Mouse (Mus musculus) heart, postnatal 4 days (tissue): ENCODE results near the gene Golga4. TPM values are rescaled to one million over a fixed set of nuclear protein-coding genes. Genes with fewer than 3 reads are reported as not detected.

Experiments
- DNase-seq: peaks from one replicate; pipeline ENCODE4 v3.0.0; 2021
- total RNA-seq, 2 experiments: library from RNA; stranded (reverse); gene quantifications; 2 replicates each; pipeline ENCODE4 v1.2.3; 2021

Golga4 gene
- total RNA-seq, 2 experiments from 2014 or later: 144 to 146 TPM

DNA sequence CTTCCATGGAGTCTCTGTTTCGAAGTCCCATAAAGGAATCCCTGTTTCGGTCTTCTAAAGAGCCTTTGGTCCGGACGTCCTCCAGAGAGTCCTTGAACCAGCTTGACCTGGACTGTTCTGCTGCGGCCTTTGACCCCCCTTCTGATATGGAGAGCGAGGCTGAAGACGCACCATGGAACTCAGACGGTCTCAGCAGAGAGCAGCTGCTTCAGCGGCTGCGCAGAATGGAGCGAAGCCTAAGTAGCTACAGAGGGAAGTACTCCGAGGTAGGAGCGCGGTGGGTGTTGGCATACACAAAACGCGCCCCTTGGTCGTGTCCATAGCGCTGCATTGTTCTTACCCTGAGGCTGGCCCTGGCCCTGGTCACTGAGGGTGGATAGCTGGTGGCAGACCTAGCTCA is 21.0 kb downstream of the Golga4 start:
- no peak for DNase-seq

DNA sequence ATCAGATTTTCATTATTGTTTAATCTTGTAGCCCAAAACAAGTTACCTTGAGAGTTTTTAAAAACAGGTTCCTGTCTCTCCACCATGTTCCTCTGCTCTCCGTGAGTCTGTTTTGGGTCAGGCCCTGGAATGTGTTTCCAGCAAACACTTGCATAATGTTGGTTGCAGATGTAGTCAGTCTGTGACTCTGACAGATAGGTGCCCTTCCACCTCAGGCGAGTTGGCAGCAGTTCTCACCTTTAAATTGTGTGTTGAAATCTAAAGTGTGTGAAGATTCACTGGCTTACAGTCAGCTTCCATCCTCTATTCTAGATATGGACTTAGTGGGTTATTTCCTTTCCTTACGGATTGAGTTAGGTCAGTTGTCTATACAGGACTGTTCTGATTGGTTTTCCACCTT is 23.7 kb downstream of the Golga4 start:
- DNase-seq: no peak

DNA sequence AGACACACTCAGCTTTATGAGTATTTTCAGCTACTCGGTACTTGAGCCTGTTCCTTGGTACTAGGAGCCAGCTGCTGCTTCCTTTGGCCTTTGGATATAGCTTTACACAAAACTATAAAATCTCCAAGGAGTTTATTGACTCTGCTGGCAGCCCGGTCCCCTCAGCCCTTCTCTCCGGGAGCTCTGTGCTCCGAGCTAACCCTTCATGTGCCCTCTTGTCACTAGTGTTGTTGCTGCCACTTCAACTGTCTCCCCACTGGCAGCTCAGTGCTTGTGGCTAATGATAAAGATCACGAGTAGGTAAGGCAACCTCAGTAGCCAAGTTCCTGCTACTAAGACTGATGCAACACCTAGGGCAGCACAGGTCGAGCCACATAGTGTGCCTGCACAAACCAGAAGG is 24.6 kb downstream of the Golga4 start:
- no peak for DNase-seq

DNA sequence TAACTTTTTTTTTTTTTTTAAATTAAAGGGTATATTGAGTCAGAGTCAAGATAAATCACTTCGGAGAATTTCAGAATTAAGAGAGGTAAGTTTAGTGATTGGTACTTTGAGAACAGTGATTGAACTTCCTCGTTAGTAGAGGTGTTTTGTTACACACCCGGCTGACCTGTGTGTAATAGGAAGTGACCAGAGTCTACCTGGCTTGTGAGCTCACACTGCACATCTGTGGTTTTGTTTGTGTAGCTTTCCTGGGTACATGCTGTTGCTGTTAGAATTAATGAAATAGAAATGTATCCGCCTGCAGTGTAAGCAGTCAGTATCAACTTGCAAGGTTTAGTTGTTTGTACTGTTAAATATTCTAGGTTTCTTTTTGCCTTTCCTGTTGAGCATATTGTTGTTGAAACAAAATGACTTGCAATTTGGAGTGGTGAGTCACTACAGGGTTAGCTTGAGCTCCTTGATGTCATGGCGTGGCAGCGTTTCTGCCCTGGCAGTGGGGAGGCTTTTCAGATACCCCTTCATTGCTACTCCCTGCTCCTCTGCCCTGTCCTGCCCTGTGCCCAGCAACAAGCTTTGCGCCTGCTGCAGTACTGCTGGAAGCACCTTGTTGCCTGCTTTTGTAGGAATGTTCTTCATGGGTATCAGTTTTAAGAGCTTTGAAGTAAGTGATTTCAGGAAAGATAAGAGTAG is 26.6 kb downstream of the Golga4 start:
- no peak for DNase-seq

DNA sequence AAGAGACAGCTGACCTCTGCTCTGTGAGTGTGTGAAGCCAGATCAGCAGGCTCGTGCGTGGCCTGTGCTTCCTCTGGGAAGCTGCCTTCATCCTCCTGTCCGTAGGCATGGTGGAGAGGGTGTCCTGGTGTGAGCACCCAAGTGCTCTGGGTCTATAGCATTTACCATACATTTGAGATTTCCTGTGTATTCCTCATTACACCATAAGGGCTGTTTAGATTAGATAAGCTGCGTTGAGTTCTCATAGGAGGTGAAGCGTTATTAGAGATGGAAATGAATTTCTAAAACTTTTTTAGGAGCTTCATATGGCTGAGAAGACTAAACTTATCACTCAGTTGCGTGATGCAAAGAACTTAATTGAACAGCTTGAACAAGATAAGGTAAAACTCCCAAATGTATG is 30.9 kb downstream of the Golga4 start:
- no peak for DNase-seq

DNA sequence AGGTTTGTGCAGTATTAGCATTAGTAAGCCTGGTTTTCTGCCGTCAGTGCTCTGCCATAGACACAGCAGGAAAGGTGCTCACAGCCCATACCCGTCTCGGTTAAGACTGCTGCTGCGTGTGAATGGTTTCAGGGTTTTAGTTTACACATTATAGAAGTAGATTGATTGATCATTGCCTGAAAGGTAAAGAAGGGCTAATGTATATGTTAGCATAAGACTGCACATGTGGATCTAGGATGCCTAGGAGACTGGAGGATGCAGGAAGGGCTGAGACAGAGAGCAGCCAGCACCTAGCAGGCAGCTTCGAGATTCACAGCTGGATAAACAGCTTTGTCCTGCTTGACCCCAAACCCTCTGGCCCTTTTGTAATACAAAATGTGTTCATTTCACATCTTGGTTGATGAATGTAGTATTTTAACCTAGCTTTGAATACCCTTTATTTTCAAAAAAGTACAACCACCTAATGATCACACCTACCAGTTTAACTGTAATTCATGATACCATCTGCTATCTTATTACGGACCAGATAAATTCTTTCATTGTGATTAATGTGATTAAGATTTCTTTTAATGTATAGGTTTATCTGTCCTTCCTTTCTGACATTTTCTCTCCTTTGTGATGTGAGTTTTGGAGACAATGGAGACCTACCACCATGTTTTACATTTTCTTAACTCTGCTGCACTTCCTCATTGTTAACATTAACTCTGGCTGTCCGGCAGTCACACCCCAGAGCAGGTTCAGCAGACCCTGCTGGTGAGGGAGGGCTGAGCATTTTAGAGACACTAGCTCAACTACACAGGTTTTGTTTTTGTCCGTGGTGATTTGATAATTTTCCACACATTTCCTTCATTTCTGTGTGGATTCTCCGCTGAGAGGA is 31.6 kb downstream of the Golga4 start:
- DNase-seq: no peak

DNA sequence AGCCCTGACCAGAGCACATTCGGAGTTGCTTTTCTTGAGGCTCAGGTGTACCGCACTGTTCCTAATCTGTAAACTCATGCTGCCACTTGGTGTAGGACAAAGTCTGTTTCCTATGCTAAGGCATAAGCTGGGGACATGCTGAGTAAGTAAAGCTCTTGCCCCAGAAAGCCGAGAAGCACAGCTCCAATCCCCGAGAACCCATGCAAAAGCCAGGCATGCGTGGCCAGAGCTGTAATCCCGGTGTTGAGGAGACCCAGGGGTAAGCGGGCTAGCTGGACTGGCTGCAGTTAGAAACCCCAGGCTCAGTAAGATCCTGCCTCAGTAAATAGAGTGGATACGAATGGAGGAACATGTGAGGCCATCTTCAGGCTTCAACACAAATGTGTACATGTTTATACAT is 35.8 kb downstream of the Golga4 start:
- no peak for DNase-seq

DNA sequence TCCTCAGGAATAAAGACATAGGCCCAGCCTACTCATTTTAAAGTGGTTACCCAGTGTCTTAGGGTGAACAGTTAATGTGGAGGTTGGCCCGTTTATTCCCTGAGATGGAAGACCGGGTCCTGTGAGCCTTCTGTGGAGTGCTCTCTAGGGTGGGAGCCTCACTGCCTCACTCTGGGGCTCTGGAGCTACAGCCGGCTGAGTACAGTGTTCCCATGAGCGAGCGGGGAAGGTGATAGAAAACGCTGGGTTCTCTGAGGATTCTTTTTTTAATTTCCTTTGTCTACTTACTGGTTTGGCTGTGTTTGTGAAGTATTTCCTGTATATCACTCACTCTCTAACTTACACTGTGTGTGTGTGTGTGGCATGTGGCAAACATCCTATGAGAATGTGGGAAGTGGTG is 39.1 kb downstream of the Golga4 start:
- DNase-seq: no peak

DNA sequence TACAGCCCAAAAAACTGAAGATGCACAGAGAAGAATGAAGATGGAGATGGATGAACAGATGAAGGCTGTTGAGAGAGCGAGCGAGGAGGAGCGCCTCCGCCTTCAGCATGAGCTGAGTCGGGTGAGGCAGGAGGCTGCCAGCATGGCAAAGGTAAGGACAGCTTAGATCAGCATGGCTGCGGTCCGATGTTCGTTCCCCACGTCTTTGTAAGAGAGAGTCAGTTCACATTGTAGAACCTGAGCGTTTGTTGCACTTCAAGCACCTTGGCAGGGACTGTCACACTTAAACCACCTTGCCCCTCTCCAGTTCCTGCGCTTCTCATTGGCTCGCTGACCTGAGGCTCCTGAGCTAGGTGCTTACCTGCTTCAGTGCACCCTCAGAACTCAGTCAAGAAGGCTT is 42.6 kb downstream of the Golga4 start:
- no peak for DNase-seq

DNA sequence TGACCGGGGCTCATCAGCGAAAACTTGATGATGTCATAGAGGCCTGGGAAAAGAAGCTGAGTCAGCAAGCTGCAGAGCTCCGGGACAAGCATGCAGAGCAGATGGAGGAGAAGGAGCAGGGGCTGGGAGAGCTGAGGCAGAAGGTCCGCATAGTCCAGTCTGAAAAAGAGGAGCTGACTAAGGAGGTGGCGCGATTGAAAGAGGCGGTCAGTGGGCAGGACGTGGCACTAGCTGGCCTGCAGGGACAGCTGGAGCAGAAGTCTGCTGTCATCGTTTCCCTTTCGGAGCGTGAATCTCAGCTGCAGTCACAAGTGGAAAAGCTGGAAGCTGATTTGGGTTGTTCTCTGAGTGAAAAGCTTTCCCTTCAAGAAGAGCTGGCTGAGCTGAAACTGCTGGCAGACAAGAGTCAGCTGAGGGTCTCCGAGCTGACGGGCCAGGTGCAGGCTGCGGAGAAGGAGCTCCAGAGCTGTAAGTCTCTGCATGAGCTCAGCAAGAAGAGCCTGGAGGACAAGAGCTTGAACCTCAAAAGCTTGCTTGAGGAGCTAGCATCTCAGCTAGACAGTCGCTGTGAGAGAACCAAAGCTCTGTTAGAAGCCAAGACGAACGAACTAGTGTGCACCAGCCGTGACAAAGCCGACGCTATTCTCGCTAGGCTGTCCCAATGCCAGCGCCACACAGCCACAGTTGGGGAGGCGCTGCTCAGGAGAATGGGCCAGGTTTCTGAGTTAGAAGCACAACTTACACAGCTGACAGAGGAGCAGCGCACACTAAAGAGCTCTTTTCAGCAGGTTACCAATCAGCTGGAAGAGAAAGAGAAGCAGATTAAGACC is 51.1 kb downstream of the Golga4 start:
- DNase-seq: peak; percentile 41

DNA sequence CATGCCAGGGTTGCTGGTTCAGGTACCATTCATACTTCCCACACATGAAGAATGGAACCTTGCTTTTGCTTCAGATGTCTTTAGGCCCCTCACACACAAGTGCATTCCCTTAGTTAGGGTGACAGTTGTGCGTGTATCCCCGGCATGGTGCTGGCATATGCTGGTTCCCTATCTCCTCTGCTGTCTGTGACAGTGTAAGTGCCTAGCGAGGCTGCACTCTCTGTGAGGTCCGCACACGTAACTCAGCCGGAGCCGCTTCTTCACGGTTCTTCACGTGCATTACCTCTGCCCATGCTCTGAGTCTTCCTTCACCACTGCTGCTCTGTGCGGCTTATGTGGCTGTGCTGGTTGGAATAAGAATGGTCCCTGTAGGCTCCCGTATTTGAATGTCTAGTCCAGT is 57.3 kb downstream of the Golga4 start:
- DNase-seq: no peak

DNA sequence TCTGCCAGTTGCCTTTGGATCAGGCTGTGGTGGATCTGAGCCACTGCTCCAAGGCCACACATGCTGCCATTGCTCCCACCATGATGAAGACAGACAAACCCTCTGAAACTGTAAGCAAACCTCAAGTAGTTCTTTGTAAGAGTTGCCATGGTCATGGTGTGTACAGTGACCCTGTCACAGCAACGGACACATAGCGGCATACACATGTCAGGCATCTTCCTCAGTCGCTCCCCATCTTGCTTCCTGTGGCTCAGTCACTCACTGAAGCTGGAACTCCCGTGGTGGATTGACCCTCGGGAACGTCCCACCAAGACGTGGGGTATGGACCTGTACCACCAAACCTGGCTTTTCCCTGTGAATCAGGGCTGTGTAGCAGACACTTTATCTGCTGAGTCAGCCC is 57.8 kb downstream of the Golga4 start:
- DNase-seq: no peak

DNA sequence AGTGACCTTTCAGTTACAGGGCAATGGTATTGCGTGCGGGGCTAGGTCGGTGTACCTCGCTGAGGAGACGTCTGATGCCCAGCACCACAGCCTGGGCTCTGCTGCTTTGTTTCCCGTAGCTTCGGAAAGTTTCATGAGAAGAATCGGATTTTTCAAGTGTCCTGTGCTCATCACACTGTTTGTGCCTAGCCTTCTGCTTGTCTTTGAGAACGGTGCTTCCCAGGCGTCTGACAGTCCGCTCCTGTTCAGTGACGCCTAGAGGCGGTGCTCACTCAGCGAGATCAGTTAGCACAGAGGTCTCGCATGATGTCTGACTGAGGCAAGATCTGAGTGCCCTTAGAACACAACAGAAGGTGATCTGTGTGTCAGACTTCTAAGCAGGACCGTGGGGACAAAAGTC is 58.6 kb downstream of the Golga4 start:
- DNase-seq: no peak

DNA sequence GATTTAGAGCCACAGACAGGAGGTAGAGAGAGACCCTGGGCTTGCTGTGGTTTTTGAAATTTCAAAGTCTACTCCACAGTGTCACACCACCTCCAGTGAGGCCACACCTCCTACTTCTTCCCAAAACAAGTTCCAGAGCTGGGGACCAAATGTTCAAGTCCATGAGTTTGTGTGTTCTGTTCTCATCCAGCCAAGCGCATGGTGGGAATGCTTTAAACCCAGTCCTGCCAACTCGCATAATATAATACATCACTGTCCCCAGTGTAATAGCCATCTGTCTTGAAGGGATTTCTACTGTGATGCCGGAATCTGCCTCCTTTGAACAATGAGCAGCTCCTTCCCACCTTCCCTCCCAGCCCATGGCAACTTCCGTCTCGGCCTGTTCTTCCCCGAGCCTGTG is 63.3 kb downstream of the Golga4 start:
- DNase-seq: no peak

DNA sequence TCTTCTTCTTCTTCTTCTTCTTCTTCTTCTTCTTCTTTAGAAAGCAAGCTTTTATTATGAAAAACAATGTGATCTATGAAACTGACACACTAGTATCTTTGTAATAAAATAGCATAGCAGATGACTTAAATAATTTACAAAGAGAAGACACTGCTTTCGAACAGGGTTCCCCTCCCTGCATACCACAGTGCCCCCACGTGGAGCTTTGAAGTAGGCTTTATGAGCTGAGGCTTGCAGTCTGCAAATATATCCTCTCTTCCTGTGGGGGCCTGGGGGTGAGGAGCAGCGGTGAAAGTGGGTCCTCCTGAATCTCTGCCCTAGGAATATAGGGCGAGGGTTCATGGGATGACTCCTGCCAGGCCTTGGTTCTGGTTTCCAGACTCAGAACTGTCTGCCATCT is 64.8 kb downstream of the Golga4 start:
- DNase-seq: no peak

DNA sequence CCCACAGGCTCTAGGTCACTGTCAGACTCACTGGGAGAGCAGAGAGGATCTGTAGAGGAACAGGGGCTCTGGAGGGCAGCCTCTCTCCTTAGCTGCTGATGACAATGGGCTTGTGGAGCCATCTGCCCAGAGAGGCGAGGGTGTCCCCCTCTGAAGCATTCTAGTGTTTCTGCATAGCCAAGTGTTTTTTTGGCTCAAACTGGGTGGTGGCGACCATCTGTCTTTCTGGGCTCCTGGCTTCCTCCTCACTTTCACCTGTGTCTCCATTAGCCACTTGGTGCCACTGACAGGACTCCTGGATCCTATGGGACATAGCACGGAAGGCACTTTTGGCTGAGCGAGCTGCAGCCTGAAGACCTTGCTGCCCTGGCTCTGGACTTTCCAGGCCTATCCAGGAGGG is 65.6 kb downstream of the Golga4 start:
- DNase-seq: no peak

DNA sequence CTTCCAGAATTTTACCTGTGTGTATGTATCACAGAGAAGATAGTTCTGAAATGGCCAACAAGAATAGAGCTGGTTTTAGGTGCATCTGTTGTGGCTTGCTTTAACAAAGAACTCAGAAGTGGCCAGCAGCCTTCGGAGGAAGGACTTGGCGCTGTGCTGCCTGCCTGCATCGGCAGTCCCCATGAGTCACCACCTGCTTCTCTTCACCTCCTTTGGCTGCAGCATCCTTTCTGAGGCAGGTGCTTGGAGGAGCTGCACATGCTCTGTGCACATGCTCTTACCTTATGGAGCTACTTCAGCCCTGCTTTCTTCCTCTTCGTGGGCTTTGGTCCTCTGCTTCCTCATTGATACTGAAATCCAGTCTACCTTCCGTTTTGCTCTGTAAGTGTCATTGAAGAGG is 68.8 kb downstream of the Golga4 start:
- no peak for DNase-seq

DNA sequence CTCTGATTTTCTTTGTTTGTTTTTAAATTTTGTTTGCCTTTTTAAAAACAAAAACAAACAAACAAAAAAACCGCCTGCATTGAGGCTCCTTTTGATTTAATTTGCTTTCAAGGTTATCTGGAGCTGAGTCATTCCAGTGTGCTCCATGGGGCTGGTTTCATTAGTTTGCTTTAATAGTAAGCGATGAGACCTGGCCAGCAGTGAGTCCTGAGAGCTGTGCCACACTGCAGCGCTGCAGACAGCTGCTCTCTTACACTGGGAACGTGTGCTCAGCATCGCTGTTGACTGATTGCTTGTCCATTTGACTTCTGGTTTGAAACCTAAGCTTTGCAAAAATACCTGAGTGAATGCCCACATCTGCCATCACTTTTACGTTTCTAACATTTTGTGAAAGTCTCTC is 74.3 kb downstream of the Golga4 start:
- no peak for DNase-seq

DNA sequence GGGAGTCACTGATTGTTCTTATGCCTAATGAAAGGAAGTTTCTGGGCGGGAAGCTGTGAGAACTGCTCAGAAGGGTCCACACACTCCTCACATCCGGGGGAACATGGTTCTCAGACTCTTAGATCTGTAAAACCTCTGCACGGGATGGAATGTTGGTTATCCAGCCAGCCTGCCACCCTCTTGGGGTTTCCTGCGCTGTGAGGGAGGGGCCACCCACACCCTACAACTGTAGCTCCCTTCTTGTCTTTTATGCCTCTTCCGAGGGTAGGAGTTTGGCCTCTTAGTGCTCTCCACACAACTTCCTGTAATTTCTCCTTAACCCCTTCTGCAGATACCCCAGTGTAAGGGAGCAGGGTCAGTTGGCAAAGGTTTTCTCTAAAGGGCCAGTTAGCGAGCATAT is 76.7 kb downstream of the Golga4 start:
- DNase-seq: no peak

DNA sequence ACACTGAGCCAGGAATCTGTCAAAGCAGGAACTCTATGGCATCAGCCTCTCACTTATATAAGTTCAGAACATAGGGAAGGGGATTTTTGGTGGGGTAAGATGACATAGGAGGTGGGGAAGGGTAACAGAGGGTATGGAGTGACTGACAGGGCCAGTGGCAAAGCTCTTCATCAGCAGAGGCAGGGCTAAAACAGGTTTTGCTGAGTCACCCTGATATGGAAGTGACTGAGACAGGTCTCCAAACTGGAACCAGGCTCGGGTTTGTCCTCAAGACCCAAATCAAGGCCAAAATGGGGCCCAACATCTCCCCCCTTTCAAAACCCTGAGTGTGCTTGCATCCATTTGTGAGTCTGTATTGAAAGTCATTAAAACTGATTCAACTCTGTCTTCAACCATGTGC is 78.8 kb downstream of the Golga4 start:
- no peak for DNase-seq

DNA sequence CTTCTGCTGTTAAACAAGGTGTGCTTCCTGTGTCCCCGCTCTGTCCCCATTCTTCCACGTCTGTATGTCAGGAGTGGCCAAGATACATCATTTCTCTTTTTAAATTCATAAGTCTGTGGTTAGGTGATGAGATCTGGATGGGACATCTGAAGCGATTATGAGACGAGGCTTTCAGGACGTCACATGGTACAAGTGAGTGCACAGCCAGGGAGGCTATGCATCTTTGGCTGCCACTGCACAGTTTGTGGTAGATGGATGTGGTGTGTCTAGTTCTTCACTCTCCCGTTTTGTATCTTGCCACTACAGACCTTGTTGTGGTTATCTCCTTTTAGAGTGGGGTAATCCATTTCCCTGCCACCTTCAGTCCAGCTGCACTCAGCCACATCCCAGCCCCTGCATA is 79.9 kb downstream of the Golga4 start:
- no peak for DNase-seq

DNA sequence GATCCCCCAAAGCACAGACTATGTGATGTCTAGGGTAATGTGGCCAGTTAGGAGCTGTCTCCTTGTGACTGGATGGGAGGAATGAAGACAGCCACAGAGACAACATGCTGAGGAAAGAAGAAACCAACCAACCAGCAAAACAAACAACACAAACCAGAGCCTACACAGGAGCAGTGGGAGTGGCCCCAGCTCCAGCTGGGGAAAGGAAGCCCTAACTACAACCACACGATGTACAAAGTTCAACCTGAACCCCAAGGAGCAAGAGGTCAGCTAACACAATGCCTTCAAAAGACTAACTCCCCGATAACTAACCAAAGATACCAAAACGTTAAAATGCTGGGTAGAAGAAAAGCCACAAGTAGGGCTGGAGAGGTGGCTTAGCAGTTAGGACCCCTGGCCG is 81.0 kb downstream of the Golga4 start:
- DNase-seq: no peak

DNA sequence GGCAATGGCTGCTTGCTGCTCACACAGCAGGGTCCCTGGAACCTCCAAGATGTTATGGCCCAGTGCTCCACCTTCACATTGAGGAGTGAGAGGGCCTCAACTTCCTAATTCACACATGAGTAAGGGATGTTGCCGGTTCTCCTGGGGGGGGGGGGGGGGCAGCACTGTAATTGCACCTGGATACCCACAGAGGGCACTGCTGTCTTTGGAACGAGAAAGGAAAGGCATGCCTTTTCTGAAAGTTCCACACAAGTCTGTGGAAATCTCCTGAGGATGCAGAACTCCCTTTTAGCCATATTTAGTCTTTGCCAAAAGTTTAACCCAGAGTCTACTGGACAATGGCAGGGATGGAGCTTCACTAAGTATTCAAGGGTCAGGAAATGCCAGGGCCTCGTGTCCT is 83.2 kb downstream of the Golga4 start:
- DNase-seq: no peak
